Mouse (Mus musculus) heart, adult 2 months (tissue): ENCODE results near the gene Ssbp1. TPM values are rescaled to one million over a fixed set of nuclear protein-coding genes. Genes with fewer than 3 reads are reported as not detected.

Experiments used
- DNase-seq, 2 experiments: peaks; one replicate each; pipeline ENCODE4 v3.0.0; 2021
- H3K27ac ChIP-seq: fragments of 200-600 bp; 2 replicates; pipeline ENCODE4 v1.8.1; 2022
- H3K27me3 ChIP-seq: fragments of 200-500 bp; 2 replicates; pipeline ENCODE4 v1.6.1; 2012; ENCODE audit warnings: mild to moderate bottlenecking, low read length, inconsistent platforms, mixed read lengths; ENCODE audit not compliant: control insufficient read depth, insufficient read depth
- H3K36me3 ChIP-seq: fragments of 200-500 bp; 2 replicates; pipeline ENCODE4 v1.6.1; 2012; ENCODE audit warnings: low read length, inconsistent platforms; ENCODE audit not compliant: control insufficient read depth, insufficient read depth
- H3K4me1 ChIP-seq: fragments of 200-500 bp; 2 replicates; pipeline ENCODE4 v1.6.1; 2011; ENCODE audit warnings: low read length; ENCODE audit not compliant: control insufficient read depth, insufficient read depth
- H3K4me3 ChIP-seq: fragments of 200-600 bp; 2 replicates; pipeline ENCODE4 v1.8.1; 2022
- H3K79me2 ChIP-seq: fragments of 200-500 bp; replicated peaks from 2 replicates; pipeline ENCODE4 v1.6.1; 2012; ENCODE audit warnings: mild to moderate bottlenecking, inconsistent platforms, low read length, moderate library complexity, mixed read lengths; ENCODE audit not compliant: control insufficient read depth, insufficient read depth
- H3K9ac ChIP-seq: fragments of 200-500 bp; 2 replicates; pipeline ENCODE4 v1.6.1; 2012; ENCODE audit warnings: low read depth, mild to moderate bottlenecking, control low read depth, inconsistent platforms, low read length, mixed read lengths
- CTCF ChIP-seq: fragments of 200-600 bp; IDR thresholded peaks from 2 replicates; pipeline ENCODE4 v1.8.1; 2022; ENCODE audit warnings: antibody characterized with exemption, mild to moderate bottlenecking, moderate library complexity
- EP300 ChIP-seq: fragments of 200-500 bp; IDR thresholded peaks from 2 replicates; pipeline ENCODE4 v1.6.1; 2011; ENCODE audit warnings: low read depth, low read length, control low read depth; ENCODE audit not compliant: insufficient read depth
- POLR2A ChIP-seq: fragments of 200-500 bp; IDR thresholded peaks from 2 replicates; pipeline ENCODE4 v1.6.1; 2011; ENCODE audit warnings: mild to moderate bottlenecking, low read depth, low read length, control low read depth; ENCODE audit not compliant: insufficient read depth
- WGBS: fragments of 180-500 bp; shearing (Covaris S2); methylation state at CpG from one replicate; pipeline ENCODE4 v1.1.7; 2018; 5-methylcytosine and 5-hydroxymethylcytosine counted together
- intact Hi-C: fragments of 180-260 bp; cut with DNase I; formaldehyde crosslinking; loops from one replicate; pipeline ENCODE4 v1.15.1; 2025
- polyA plus RNA-seq: library from polyadenylated mRNA; depleted of rRNA; stranded (reverse); fragments of >200 nt; gene quantifications from 2 replicates; pipeline ENCODE4 v1.2.3, GENCODE M21; 2012
- total RNA-seq, 2 experiments: library from RNA; stranded (reverse); gene quantifications; 2 replicates each; pipeline ENCODE4 v1.2.3; 2021

Ssbp1 gene
- total and polyA plus RNA-seq, 3 experiments, result 12.7 to 36.5 (median 32.0) TPM

- WGBS, result 21% methylated on average over 10 of the region's 10 CpGs
- intact Hi-C loops, result no loop called here
These were observed 27.7 kb upstream of the Ssbp1 start for GRCm38 (mm10) chr6:40443281-40443928.

GRCm38 (mm10) chr6:40448626-40449025 is 22.5 kb upstream of the Ssbp1 start:
- H3K27ac ChIP-seq, result no peak overlapping the region
- no peak overlapping the region for H3K4me3 ChIP-seq
- no peaks in the 10 kb centered on the region for H3K36me3 ChIP-seq
- DNase-seq, result no peak
- TF ChIP-seq POLR2A (no peak), EP300 (no peak), CTCF (no peak)
- H3K79me2 ChIP-seq, result no peaks in the 10 kb centered on the region
- H3K27me3 ChIP-seq, result 0 out of 2 replicates have a peak, but pooled peaks cover 1% of the 10 kb centered on the region
- H3K4me1 ChIP-seq, result no peaks in the 10 kb centered on the region
- intact Hi-C loops, result no loop called here
- H3K9ac ChIP-seq, result no peak overlapping the region

More at GRCm38 (mm10) chr6:40443281-40443928, 27.7 kb upstream of the Ssbp1 start:
- TF ChIP-seq POLR2A, result no peak
- TF ChIP-seq CTCF, result no peak
- TF ChIP-seq EP300, result no peak
- Histone ChIP-seq H3K4me1 (no peaks in the 10 kb centered on the region), H3K9ac (no peak overlapping the region), H3K36me3 (no peaks in the 10 kb centered on the region), H3K79me2 (no peaks in the 10 kb centered on the region), H3K4me3 (no peak overlapping the region), H3K27ac (no peak overlapping the region), H3K27me3 (peaks cover 3% of the 10 kb centered on the region; the same call in 1 of the 2 replicates)
- DNase-seq, result no peak

GRCm38 (mm10) chr6:40454436-40455041 is 16.6 kb upstream of the Ssbp1 start:
- intact Hi-C loops, result no loop called here
- TF ChIP-seq POLR2A (no peak), CTCF (peak; percentile 69)
- 27% methylated on average over 7 of the region's 7 CpGs for WGBS
- H3K9ac ChIP-seq, result no peak overlapping the region
- no peak overlapping the region for H3K27ac ChIP-seq
- no peaks in the 10 kb centered on the region for H3K79me2 ChIP-seq
- no peaks in the 10 kb centered on the region for H3K4me1 ChIP-seq
- H3K4me3 ChIP-seq, result no peak overlapping the region
- H3K27me3 ChIP-seq, result no peaks in the 10 kb centered on the region
- DNase-seq, result no peak
- no peaks in the 10 kb centered on the region for H3K36me3 ChIP-seq

GRCm38 (mm10) chr6:40465710-40466109 is 5.4 kb upstream of the Ssbp1 start:
- Histone ChIP-seq H3K4me1 (peaks cover 2% of the 10 kb centered on the region; the same call in 1 of the 2 replicates), H3K27me3 (no peaks in the 10 kb centered on the region), H3K4me3 (no peak overlapping the region), H3K36me3 (no peaks in the 10 kb centered on the region), H3K27ac (no peak overlapping the region), H3K79me2 (no peaks in the 10 kb centered on the region), H3K9ac (no peak overlapping the region)
- 43% methylated on average over 6 of the region's 6 CpGs for WGBS
- TF ChIP-seq EP300 (no peak), CTCF (peak; percentile 34)
- DNase-seq, result no peak
- intact Hi-C loops, result no loop called here

GRCm38 (mm10) chr6:40471720-40472010 is 513 bp downstream of the Ssbp1 start:
- H3K36me3 ChIP-seq, result peaks cover 21% of the 10 kb centered on the region
- H3K27ac ChIP-seq, result peak overlapping the region; percentile 91
- H3K79me2 ChIP-seq, result no peaks in the 10 kb centered on the region
- H3K27me3 ChIP-seq, result no peaks in the 10 kb centered on the region
- peak overlapping the region; percentile 95 for H3K9ac ChIP-seq
- no peak for DNase-seq
- H3K4me1 ChIP-seq, result peaks cover 4% of the 10 kb centered on the region; the same call in 1 of the 2 replicates
- intact Hi-C loops, result loop anchor here (1.0 to 2.0 kb wide), 2 partner anchors 37 to 146 kb away; partner anchors contain the start of gene Agk
- TF ChIP-seq CTCF, result no peak
- TF ChIP-seq EP300, result no peak
- TF ChIP-seq POLR2A, result no peak
- under 1% methylated on average over 7 of the region's 7 CpGs for WGBS
- H3K4me3 ChIP-seq, result peak overlapping the region; percentile 74

- no peak overlapping the region for H3K27ac ChIP-seq
- peaks cover 3% of the 10 kb centered on the region; the same call in 1 of the 2 replicates for H3K4me1 ChIP-seq
- no peak overlapping the region for H3K9ac ChIP-seq
- H3K4me3 ChIP-seq, result no peak overlapping the region
- no peak for TF ChIP-seq CTCF
- no peak for TF ChIP-seq EP300
- TF ChIP-seq POLR2A, result no peak
- intact Hi-C loops, result no loop called here
- no peak for DNase-seq
- no peaks in the 10 kb centered on the region for H3K27me3 ChIP-seq
- no peaks in the 10 kb centered on the region; the same call in 1 of the 2 replicates for H3K79me2 ChIP-seq
- peaks cover 24% of the 10 kb centered on the region for H3K36me3 ChIP-seq
- WGBS, result 80% methylated on average over 4 of the region's 4 CpGs
These were observed 5.0 kb downstream of the Ssbp1 start for GRCm38 (mm10) chr6:40476132-40476531.
